Mouse (Mus musculus) CH12F3 (cell line): ENCODE data around the gene Mertk.

Source experiments
- in situ Hi-C: fragments of 300-500 bp; cut with MboI; formaldehyde crosslinking; loops from 2 replicates; pipeline ENCODE4 v1.14.3; 2020; ENCODE audit warnings: low sequenced_read_pairs

The Mertk gene

GRCm38 (mm10) chr2:128698693-128699181, at the start of gene Mertk:
Mertk (plus strand) TSS chr2:128698956.
- in situ Hi-C loops: loop anchor here (10.0 kb wide), 1 partner anchor 116 kb away; the partner anchor contains the start of gene Tmem87b

DNA sequence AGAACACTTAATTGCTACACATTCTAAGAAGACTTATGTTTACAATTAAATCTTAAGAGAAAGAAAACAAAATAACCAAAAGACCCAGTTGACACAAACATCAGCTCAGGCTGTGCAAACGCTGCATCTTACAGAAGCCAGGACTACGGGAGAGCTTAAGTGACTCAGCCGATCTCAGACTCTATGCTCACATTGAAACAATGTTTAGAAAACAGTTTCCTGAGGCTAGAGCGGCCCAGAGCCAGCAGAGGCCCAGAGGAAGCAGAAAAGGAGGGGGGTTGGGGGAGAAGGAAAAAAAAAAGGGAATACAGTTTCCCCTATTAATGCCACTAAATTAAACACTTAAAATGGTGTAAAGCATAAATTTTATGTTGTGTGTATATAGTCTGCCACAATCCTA, 18.1 kb upstream of the Mertk start:
- in situ Hi-C loops: no loop called here

GRCm38 (mm10) chr2:128686921-128687557, 11.7 kb upstream of the Mertk start, which contains the start of gene Anapc1:
Anapc1 (minus strand) TSS chr2:128687391.
- in situ Hi-C loops: no loop called here

GRCm38 (mm10) chr2:128687558-128688120, 11.1 kb upstream of the Mertk start:
- in situ Hi-C loops: no loop called here

DNA sequence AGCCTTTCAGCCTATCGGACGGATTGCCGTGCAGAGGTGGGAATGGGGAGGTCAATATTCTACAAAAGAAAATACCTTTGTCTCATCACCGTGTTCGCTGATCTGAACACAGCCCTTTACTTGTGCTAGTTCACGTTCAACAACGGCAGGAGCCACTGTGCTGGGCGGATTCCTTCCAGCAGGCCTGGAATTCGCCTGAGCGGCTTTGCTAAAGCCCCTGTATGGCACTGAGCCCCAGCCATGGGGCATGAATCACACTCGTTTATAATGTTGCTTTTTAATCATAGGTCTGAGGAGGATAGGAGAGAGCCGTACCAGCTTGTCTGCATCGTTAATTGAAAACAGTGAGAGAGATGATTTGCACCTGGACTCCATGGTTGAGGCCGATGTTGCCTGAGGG, 6.4 kb upstream of the Mertk start:
- in situ Hi-C loops: loop anchor here (10.0 kb wide), 1 partner anchor 122 kb away; the partner anchor contains the start of gene Tmem87b

DNA sequence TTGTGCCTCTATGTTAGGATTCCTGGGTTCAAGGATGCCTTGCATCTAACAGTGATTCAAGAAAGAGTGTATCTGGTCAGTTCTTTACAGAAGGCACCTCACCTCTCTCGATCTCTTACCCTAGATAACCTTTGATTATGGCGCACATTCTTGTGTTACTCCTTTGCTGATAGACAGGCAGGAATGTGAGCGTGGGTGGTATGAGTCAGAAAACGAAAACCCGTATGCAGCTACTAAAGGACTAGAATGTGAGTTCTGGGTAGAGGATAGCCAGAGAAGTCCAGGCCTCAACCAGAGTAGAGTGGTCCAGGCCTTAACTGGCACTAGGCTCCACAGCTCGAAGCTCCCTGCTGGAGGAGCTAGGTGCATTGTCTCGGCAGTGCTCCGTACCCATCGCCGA, 6.0 kb upstream of the Mertk start:
- in situ Hi-C loops: loop anchor here (10.0 kb wide), 1 partner anchor 122 kb away; the partner anchor contains the start of gene Tmem87b

- in situ Hi-C loops: loop anchor here (10.0 kb wide), 1 partner anchor 122 kb away; the partner anchor contains the start of gene Tmem87b
Measured at GRCm38 (mm10) chr2:128693236-128693635, 5.5 kb upstream of the Mertk start.

DNA sequence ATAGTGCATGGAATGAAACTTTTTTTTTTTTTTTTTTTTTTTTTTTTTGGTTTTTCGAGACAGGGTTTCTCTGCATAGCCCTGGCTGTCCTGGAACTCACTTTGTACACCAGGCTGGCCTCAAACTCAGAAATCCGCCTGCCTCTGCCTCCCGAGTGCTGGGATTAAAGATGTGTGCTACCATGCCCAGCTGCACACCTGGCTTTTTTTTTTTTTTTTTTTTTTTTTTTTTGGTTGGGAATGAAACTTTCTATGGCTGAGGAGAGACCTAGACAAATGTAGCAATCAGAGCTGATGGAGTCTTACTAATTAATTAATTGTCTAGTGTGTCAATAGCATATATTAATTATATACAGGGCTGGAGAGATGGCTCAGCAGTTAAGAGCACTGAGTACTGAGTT, 4.9 kb upstream of the Mertk start:
- in situ Hi-C loops: loop anchor here (10.0 kb wide), 1 partner anchor 121 kb away; the partner anchor contains the start of gene Tmem87b

GRCm38 (mm10) chr2:128694548-128694947, 4.2 kb upstream of the Mertk start:
- in situ Hi-C loops: loop anchor here (10.0 kb wide), 1 partner anchor 120 kb away; the partner anchor contains the start of gene Tmem87b

DNA sequence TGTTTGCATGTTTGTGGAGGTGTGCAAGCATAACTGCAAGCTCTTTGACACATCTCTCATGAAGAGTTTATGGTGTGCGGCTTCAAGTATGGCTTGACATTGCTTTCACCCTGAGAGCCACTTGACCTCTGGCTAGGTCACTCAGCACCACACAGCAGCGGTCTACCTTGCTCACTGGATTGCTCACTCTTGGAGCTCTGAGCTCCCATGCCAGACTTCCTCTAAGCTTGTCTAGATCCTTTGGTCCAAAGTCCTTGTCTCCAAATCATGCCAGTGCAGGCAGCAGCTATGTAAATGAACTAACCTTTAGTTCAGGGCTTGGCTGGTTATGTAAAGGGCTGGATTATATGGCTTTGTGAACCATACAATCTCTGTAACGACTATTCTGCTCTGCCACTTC, 2.3 kb upstream of the Mertk start:
- in situ Hi-C loops: loop anchor here (10.0 kb wide), 1 partner anchor 118 kb away; the partner anchor contains the start of gene Tmem87b

DNA sequence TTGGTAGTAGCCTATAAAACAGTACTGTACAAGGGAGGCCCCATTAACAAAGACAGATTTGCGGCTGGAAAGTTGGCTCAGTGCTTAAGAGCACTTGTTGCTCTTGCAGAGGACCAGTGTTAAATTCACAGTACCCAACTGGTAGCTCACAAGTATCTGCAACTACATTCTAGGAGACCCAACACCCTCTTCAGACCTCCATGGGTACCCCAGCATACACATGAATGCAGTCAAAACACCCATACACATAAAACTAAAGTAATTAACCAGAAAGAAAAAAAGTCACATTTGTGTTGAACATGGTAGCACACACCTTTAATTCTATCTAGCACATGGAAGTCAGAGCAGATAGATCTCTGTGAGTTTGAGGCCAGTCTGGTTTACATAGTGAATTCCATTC, 1.7 kb upstream of the Mertk start:
- in situ Hi-C loops: loop anchor here (10.0 kb wide), 1 partner anchor 118 kb away; the partner anchor contains the start of gene Tmem87b

- in situ Hi-C loops: loop anchor here (10.0 kb wide), 1 partner anchor 117 kb away; the partner anchor contains the start of gene Tmem87b
Measured at GRCm38 (mm10) chr2:128697566-128697965, 1.2 kb upstream of the Mertk start.

GRCm38 (mm10) chr2:128698140-128698692, 540 bp upstream of the Mertk start:
- in situ Hi-C loops: loop anchor here (10.0 kb wide), 1 partner anchor 117 kb away; the partner anchor contains the start of gene Tmem87b

DNA sequence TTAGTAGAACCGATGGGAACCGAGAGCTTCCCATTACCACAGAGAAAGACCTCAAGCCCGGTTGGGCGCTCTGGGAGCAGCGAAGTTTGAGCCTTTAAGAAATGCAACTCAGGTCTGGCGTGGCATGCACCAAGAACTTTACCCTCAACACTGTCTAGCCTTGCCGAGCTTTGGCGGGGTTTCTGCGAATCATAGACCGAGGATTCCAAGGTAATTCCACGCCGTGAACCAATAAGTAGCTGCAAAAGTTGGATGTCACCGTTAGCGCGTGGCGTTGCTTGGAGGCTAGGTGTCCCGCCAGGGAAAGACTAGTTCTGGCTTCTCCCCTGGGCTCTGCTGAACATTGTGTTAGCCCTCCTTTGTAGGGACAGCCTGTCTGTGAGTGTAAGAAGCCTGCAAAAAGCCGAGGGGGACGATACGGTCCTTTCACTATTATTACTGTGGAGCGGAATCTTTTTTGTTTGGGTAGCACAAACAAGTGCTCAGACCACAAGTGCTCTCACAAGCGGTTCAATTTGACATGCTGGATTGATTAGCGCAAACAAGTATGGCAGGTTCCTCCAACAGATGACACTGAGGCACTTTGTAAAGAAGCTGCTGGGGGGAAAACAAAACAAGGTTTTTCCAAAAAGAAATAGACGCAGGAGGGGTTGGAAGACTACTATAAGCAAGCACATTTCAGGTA, 587 bp downstream of the Mertk start:
- in situ Hi-C loops: loop anchor here (10.0 kb wide), 1 partner anchor 115 kb away; the partner anchor contains the start of gene Tmem87b

DNA sequence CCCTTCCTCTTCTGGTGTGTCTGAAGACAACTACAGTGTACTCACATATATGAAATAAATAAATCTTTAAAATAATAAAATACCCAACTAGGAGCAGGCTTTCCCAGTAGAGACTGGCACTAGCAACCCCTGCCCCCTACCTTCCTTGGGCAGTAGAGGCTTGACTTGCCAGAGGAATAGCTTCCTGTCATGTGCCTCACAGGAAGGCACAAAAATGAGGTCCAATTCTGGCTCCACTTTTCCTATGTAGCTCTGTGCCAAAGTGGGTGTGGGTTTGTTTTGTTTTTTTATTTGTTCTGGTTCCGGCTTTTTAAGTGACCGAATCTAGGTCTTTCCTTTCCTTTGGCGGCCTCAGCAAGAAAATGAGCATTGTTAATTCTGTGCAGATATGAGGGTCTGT, 5.7 kb downstream of the Mertk start:
- in situ Hi-C loops: no loop called here

DNA sequence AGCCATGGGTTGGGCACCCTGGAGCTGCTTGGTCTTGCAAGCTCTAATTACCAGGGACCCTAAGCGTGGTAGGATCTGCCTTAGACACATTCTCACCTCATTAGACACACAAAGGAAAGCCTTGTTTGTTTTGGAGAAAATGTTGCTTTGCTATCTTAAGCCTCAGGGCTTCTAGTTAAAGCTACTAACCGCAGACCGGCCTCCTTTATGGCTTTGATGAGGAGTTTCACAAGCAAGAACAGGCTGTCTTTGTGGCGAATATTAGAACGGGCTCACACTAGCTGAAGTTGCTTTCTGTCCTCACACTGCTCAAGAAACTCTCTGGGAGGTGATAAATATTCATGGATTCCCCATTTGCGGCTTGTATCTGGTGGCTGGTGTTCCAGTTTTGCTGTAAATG, 10.5 kb downstream of the Mertk start:
- in situ Hi-C loops: no loop called here

DNA sequence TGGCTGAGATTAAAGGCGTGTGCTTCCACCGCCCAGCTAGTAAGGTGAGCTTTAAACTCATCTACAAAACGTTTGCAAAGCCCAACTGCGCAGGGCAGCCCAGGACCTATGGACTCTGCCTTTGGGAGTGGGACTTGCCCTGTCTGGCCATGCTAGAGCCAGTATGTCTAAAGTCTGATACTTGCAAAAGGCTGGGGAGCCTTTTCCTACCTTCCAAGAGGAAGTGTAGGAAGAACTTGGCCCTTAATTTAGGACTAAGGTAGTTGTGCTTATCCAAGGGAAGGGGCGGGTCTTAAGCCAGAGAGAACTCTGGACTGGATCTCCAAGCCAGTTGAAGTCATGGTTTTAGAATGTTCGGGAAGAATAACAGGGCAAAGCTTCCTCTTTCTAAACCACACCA, 11.9 kb downstream of the Mertk start:
- in situ Hi-C loops: no loop called here

- in situ Hi-C loops: no loop called here
Measured at GRCm38 (mm10) chr2:128712940-128713339, 14.2 kb downstream of the Mertk start.

- in situ Hi-C loops: no loop called here
Measured at GRCm38 (mm10) chr2:128713548-128714003, 14.8 kb downstream of the Mertk start.

DNA sequence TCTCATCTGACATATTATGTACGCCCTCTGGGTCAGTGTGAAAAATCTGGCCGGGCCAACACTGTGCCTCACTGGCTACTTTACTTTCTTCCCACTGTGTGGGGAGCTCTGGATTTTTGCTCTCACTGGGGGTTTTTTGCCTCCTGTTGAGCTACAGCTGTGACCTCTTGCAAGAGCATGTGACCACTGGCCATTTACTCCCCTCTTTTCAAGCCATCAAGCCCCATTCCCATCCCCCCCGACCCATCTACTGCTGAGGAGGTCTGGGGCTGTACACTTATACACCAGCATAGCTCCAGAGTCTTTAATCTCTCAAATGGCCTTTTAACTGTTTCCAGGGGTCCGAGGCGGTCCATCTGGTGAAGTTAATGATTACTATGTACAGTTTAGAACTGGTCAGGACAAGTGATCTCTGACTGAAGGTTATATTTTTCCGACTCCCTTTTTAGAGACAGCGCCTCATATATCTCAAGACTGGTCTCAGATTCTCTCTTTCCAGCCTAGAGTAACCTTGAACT, 16.0 kb downstream of the Mertk start:
- in situ Hi-C loops: no loop called here
